Mouse (Mus musculus) adrenal gland, postnatal 10 days (tissue): ENCODE results near the gene Rnf114. TPM values are rescaled to one million over a fixed set of nuclear protein-coding genes. Genes with fewer than 3 reads are reported as not detected.

Source experiments
- DNase-seq: peaks from one replicate; pipeline ENCODE4 v3.0.0; 2021; ENCODE audit warnings: mixed read lengths
- total RNA-seq, 2 experiments: library from RNA; stranded (reverse); gene quantifications; 2 replicates each; pipeline ENCODE4 v1.2.3; 2021

Gene Rnf114
- total RNA-seq, 2 experiments from 2014 or later, result 51.0 to 55.9 TPM

GRCm38 (mm10) chr2:167471585-167471984, 20.9 kb upstream of the Rnf114 start:
- no peak for DNase-seq

- DNase-seq, result no peak
Observed at GRCm38 (mm10) chr2:167474218-167474617, 18.2 kb upstream of the Rnf114 start.

GRCm38 (mm10) chr2:167475596-167475995, 16.8 kb upstream of the Rnf114 start:
- no peak for DNase-seq

- DNase-seq, result peak; percentile 77
Observed at GRCm38 (mm10) chr2:167476200-167476688, 16.2 kb upstream of the Rnf114 start.

GRCm38 (mm10) chr2:167476762-167477161, 15.7 kb upstream of the Rnf114 start:
- no peak for DNase-seq

- DNase-seq, result no peak
Observed at GRCm38 (mm10) chr2:167478128-167478527, 14.3 kb upstream of the Rnf114 start.

- no peak for DNase-seq
Observed at GRCm38 (mm10) chr2:167479501-167479900, 12.9 kb upstream of the Rnf114 start.

- no peak for DNase-seq
Observed at GRCm38 (mm10) chr2:167482681-167483080, 9.8 kb upstream of the Rnf114 start.

- no peak for DNase-seq
Observed at GRCm38 (mm10) chr2:167483081-167483826, 9.2 kb upstream of the Rnf114 start.

- no peak for DNase-seq
Observed at GRCm38 (mm10) chr2:167483827-167484410, 8.5 kb upstream of the Rnf114 start.

- DNase-seq, result no peak
Observed at GRCm38 (mm10) chr2:167484932-167485331, 7.5 kb upstream of the Rnf114 start.

- DNase-seq, result peak; percentile 90
Observed at GRCm38 (mm10) chr2:167485501-167486377, 6.7 kb upstream of the Rnf114 start.

GRCm38 (mm10) chr2:167486573-167486972, 5.9 kb upstream of the Rnf114 start:
- DNase-seq, result no peak

GRCm38 (mm10) chr2:167487551-167487950, 4.9 kb upstream of the Rnf114 start:
- DNase-seq, result no peak

- DNase-seq, result no peak
Observed at GRCm38 (mm10) chr2:167487994-167488393, 4.5 kb upstream of the Rnf114 start.

- DNase-seq, result peak; percentile 60
Observed at GRCm38 (mm10) chr2:167490813-167491525, 1.5 kb upstream of the Rnf114 start.

GRCm38 (mm10) chr2:167492713-167493636, 530 bp downstream of the Rnf114 start, which contains the start of gene Spata2:
Gene Spata2, minus strand, starts transcription at chr2:167492887.
- peak; percentile 95 for DNase-seq

- no peak for DNase-seq
Observed at GRCm38 (mm10) chr2:167496437-167496836, 4.0 kb downstream of the Rnf114 start.

GRCm38 (mm10) chr2:167497272-167497671, 4.8 kb downstream of the Rnf114 start:
- peak; percentile 67 for DNase-seq

GRCm38 (mm10) chr2:167502554-167503252, 10.3 kb downstream of the Rnf114 start:
- no peak for DNase-seq
